Mouse (Mus musculus) kidney, adult 2 months (tissue): ENCODE measurements around the gene Gm10203.

Source experiments
- CTCF ChIP-seq: fragments of 200-500 bp; conservative IDR thresholded peaks from 2 replicates; pipeline ENCODE4 v1.5.1; 2011; ENCODE audit warnings: low read depth, mild to moderate bottlenecking, control low read depth, low read length, moderate library complexity, mixed read lengths; ENCODE audit not compliant: insufficient read depth, insufficient read length
- POLR2A ChIP-seq: fragments of 200-500 bp; IDR thresholded peaks from one replicate; pipeline ENCODE4 v1.6.1; 2011; ENCODE audit warnings: low read depth, low read length, control low read depth

DNA sequence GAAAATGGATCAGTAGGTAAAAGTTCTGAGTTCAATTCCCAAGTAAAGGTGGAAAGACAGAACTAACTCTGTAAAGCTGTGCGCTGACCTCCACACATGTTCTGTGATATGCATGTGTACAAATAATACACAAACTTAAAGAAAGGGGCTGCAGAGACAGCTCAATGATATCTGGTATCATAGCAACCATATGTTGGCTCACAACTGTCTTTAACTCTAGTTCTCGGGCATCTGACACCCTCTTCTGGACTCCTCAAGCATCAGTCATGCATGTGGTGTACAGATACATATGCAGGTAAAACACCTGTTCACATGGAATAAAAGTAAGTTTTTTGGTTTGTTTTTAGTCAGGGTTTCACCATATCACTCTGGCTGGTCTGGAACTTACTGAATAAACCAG, 38.5 kb downstream of the Gm10203 start:
- no peak for TF ChIP-seq CTCF
- no peak for TF ChIP-seq POLR2A
